Mouse (Mus musculus): ENCODE measurements around the gene Pitpnc1. TPM values are rescaled to one million over a fixed set of nuclear protein-coding genes. Genes with fewer than 3 reads are reported as not detected.

The Pitpnc1 gene
- polyA plus RNA-seq, 1 experiment = 2.4 TPM

GRCm38 (mm10) chr11:107340793-107341192, 129.7 kb downstream of the Pitpnc1 start:
- no peak for DNase-seq (ENCODE audit: low read depth, low spot score)
- WGBS = 12% methylated on average over 2 of the region's 2 CpGs

- no peak for DNase-seq (ENCODE audit: low read depth, low spot score)
- 71% methylated on average over 7 of the region's 7 CpGs for WGBS
Observed at GRCm38 (mm10) chr11:107339224-107339805, 131.2 kb downstream of the Pitpnc1 start.

GRCm38 (mm10) chr11:107337391-107338148, 132.9 kb downstream of the Pitpnc1 start:
- no peak for DNase-seq (ENCODE audit: low read depth, low spot score)
- 54% methylated on average over 18 of the region's 18 CpGs for WGBS

- 76% methylated on average over 11 of the region's 11 CpGs for WGBS
Observed at GRCm38 (mm10) chr11:107335756-107336155, 134.7 kb downstream of the Pitpnc1 start.

GRCm38 (mm10) chr11:107334849-107335484, 135.5 kb downstream of the Pitpnc1 start:
- 50% methylated on average over 15 of the region's 15 CpGs for WGBS

More at GRCm38 (mm10) chr11:107335756-107336155, 134.7 kb downstream of the Pitpnc1 start:
- no peak for DNase-seq (ENCODE audit: low read depth, low spot score)

GRCm38 (mm10) chr11:107332905-107333304, 137.6 kb downstream of the Pitpnc1 start:
- WGBS = 94% methylated on average over 3 of the region's 3 CpGs
- no peak for DNase-seq (ENCODE audit: low read depth, low spot score)

More at GRCm38 (mm10) chr11:107334849-107335484, 135.5 kb downstream of the Pitpnc1 start:
- DNase-seq (ENCODE audit: low read depth, low spot score) = no peak

GRCm38 (mm10) chr11:107332332-107332731, 138.2 kb downstream of the Pitpnc1 start:
- no peak for DNase-seq (ENCODE audit: low read depth, low spot score)
- 91% methylated on average over 13 of the region's 13 CpGs for WGBS

GRCm38 (mm10) chr11:107331425-107331824, 139.1 kb downstream of the Pitpnc1 start:
- DNase-seq (ENCODE audit: low read depth, low spot score) = no peak
- 92% methylated on average over 2 of the region's 2 CpGs for WGBS

- DNase-seq (ENCODE audit: low read depth, low spot score) = no peak
- WGBS = 81% methylated on average over 10 of the region's 10 CpGs
Observed at GRCm38 (mm10) chr11:107327326-107327725, 143.2 kb downstream of the Pitpnc1 start.

- no peak for DNase-seq (ENCODE audit: low read depth, low spot score)
- 59% methylated on average over 14 of the region's 14 CpGs for WGBS
Observed at GRCm38 (mm10) chr11:107325739-107326725, 144.5 kb downstream of the Pitpnc1 start.

GRCm38 (mm10) chr11:107325226-107325625, 145.3 kb downstream of the Pitpnc1 start:
- no peak for DNase-seq (ENCODE audit: low read depth, low spot score)
- WGBS = 95% methylated on average over 4 of the region's 4 CpGs

GRCm38 (mm10) chr11:107323173-107323572, 147.3 kb downstream of the Pitpnc1 start:
- WGBS = 75% methylated on average over 18 of the region's 18 CpGs
- DNase-seq (ENCODE audit: low read depth, low spot score) = no peak

- 95% methylated on average over 13 of the region's 13 CpGs for WGBS
Observed at GRCm38 (mm10) chr11:107322226-107322625, 148.3 kb downstream of the Pitpnc1 start.

GRCm38 (mm10) chr11:107321819-107322218, 148.7 kb downstream of the Pitpnc1 start:
- DNase-seq (ENCODE audit: low read depth, low spot score) = no peak
- 91% methylated on average over 3 of the region's 3 CpGs for WGBS

More at GRCm38 (mm10) chr11:107322226-107322625, 148.3 kb downstream of the Pitpnc1 start:
- no peak for DNase-seq (ENCODE audit: low read depth, low spot score)

- WGBS = 75% methylated on average over 10 of the region's 10 CpGs
- DNase-seq (ENCODE audit: low read depth, low spot score) = no peak
Observed at GRCm38 (mm10) chr11:107319861-107320260, 150.6 kb downstream of the Pitpnc1 start.

- no peak for DNase-seq (ENCODE audit: low read depth, low spot score)
- WGBS = 75% methylated on average over 14 of the region's 14 CpGs
Observed at GRCm38 (mm10) chr11:107317653-107318281, 152.7 kb downstream of the Pitpnc1 start.

- 75% methylated on average over 15 of the region's 15 CpGs for WGBS
- no peak for DNase-seq (ENCODE audit: low read depth, low spot score)
Observed at GRCm38 (mm10) chr11:107315475-107315874, 155.0 kb downstream of the Pitpnc1 start.

GRCm38 (mm10) chr11:107310338-107311121, 160.0 kb downstream of the Pitpnc1 start:
- 70% methylated on average over 20 of the region's 20 CpGs for WGBS
- no peak for DNase-seq (ENCODE audit: low read depth, low spot score)

Data from large intestine, adult 2 months (tissue).